In the genomic region with DNA sequence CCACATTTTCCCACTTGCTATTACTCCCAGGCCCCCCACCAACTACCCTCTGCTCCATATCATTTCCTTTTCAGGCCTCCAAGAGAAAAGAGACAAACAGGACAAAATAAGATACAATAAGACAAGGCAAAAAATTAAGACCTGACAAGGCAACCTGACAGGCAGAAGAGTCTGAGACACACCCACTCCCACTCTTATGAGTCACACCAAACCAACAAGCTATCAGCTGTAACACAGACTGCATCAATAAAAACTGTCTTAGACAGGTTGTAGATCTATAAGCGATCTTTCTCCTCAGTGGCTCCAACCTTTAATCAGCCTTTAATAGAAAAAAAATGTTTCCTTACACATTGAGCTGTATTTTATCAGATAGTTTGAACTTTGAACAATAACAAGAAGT, we compare ENCODE assay signal across 27 mouse cellular contexts.
"Had no signal": no experiment of that assay in that cellular context is flagged by ENCODE, and none has a peak within 500 bp of the region (broad histone marks: within the 10 kb centered on the region; RNA-seq: fewer than 3 reads in every experiment).

No protein-coding gene starts in this region.

- H3K4me3 ChIP-seq: embryonic facial prominence, embryonic 10.5 days; embryonic facial prominence, embryonic 12.5 days; embryonic facial prominence, embryonic 13.5 days; embryonic facial prominence, embryonic 15.5 days; erythroblast, embryonic 14.5 days; forebrain, embryonic 10.5 days; forebrain, embryonic 12.5 days; forebrain, embryonic 13.5 days; forebrain, embryonic 15.5 days; gastrocnemius, adult 2 months; heart, adult 2 months had no signal

- H3K9ac ChIP-seq: embryonic facial prominence, embryonic 12.5 days; embryonic facial prominence, embryonic 13.5 days; embryonic facial prominence, embryonic 15.5 days; forebrain, embryonic 12.5 days; forebrain, embryonic 13.5 days; forebrain, embryonic 15.5 days; forebrain, postnatal 0 days had no signal

- H3K4me1 ChIP-seq: embryonic facial prominence, embryonic 10.5 days; embryonic facial prominence, embryonic 12.5 days; embryonic facial prominence, embryonic 13.5 days; embryonic facial prominence, embryonic 15.5 days; forebrain, embryonic 10.5 days; forebrain, embryonic 12.5 days; forebrain, embryonic 13.5 days; forebrain, embryonic 15.5 days had no signal

- H3K27me3 ChIP-seq: embryonic facial prominence, embryonic 12.5 days; embryonic facial prominence, embryonic 13.5 days; embryonic facial prominence, embryonic 15.5 days; forebrain, embryonic 12.5 days; forebrain, embryonic 13.5 days; forebrain, embryonic 15.5 days had no signal

- H3K36me3 ChIP-seq: embryonic facial prominence, embryonic 10.5 days; embryonic facial prominence, embryonic 12.5 days; embryonic facial prominence, embryonic 13.5 days; embryonic facial prominence, embryonic 15.5 days; forebrain, embryonic 10.5 days; forebrain, embryonic 12.5 days; forebrain, embryonic 15.5 days had no signal

- H3K27ac ChIP-seq: embryonic facial prominence, embryonic 10.5 days; embryonic facial prominence, embryonic 12.5 days; embryonic facial prominence, embryonic 13.5 days; embryonic facial prominence, embryonic 15.5 days; forebrain, embryonic 10.5 days; forebrain, embryonic 12.5 days; forebrain, embryonic 13.5 days; forebrain, embryonic 15.5 days; gastrocnemius, adult 2 months; heart, adult 2 months had no signal

- ATAC-seq: forebrain, embryonic 13.5 days; forebrain, embryonic 14.5 days; forebrain, embryonic 15.5 days; forebrain, embryonic 16.5 days; forebrain, postnatal 0 days had no signal

- DNase-seq: cerebellum, adult 9-10 months; cerebellum, adult 9-11 months; cerebellum, postnatal 10 days; cerebellum, postnatal 14 days; cerebellum, postnatal 25 days; cerebellum, postnatal 36 days; embryo, embryonic 11 days; forebrain, postnatal 0 days; gastrocnemius, adult 2 months; gastrocnemius, postnatal 10 days; gastrocnemius, postnatal 14 days; gastrocnemius, postnatal 25 days; gastrocnemius, postnatal 36 days; heart, adult 11 months; heart, adult 18-20 months; heart, adult 2 months had no signal

- H3K4me2 ChIP-seq: embryonic facial prominence, embryonic 12.5 days; embryonic facial prominence, embryonic 13.5 days; embryonic facial prominence, embryonic 15.5 days; forebrain, embryonic 12.5 days; forebrain, embryonic 13.5 days; forebrain, embryonic 15.5 days had no signal

- H3K9me3 ChIP-seq: embryonic facial prominence, embryonic 10.5 days; embryonic facial prominence, embryonic 12.5 days; embryonic facial prominence, embryonic 13.5 days; embryonic facial prominence, embryonic 15.5 days; forebrain, embryonic 10.5 days; forebrain, embryonic 12.5 days; forebrain, embryonic 13.5 days; forebrain, embryonic 15.5 days had no signal
